Mouse (Mus musculus) midbrain, embryonic 14.5 days (tissue): ENCODE measurements at regions not wholly inside any gene's neighbourhood (a gene's known extent, or its start where the extent isn't known, plus 50 kb on each side); places are given as distances from the start of the nearest gene placed in this dataset.
A peak's percentile ranks its signal among the peaks of the same experiment; 100 is the strongest.

Experiments
- ATAC-seq: fragments of 200-750 bp; cut with Nextera tagmentation; 2 replicates; pipeline ENCODE4 v1.8.0; 2017; ENCODE audit warnings: moderate number of reproducible peaks, moderate library complexity; ENCODE audit not compliant: low FRiP score, low TSS enrichment
- DNase-seq: peaks from one replicate; pipeline ENCODE4 v3.0.0-alpha.2; 2015
- H3K27ac ChIP-seq: fragments of 300-500 bp; sonication (generic); replicated peaks from 2 replicates; pipeline ENCODE4 v1.5.1; 2014; ENCODE audit warnings: mild to moderate bottlenecking, low read depth, low read length, moderate library complexity
- H3K27me3 ChIP-seq: fragments of 300-500 bp; sonication (generic); 2 replicates; pipeline ENCODE4 v1.6.1; 2014; ENCODE audit warnings: low read length, control low read depth, mixed read lengths; ENCODE audit not compliant: control insufficient read depth, insufficient read depth
- H3K36me3 ChIP-seq: fragments of 300-500 bp; sonication (generic); 2 replicates; pipeline ENCODE4 v1.6.1; 2014; ENCODE audit warnings: low read length, control low read depth; ENCODE audit not compliant: control insufficient read depth, insufficient read depth
- H3K4me1 ChIP-seq: fragments of 300-500 bp; sonication (generic); 2 replicates; pipeline ENCODE4 v1.6.1; 2014; ENCODE audit warnings: mild to moderate bottlenecking, antibody characterized with exemption, low read length, control low read depth; ENCODE audit not compliant: control insufficient read depth, insufficient read depth
- H3K4me2 ChIP-seq: fragments of 300-500 bp; sonication (generic); 2 replicates; pipeline ENCODE4 v1.6.1; 2014; ENCODE audit warnings: mild to moderate bottlenecking, low read length, moderate library complexity
- H3K4me3 ChIP-seq: fragments of 300-500 bp; sonication (generic); replicated peaks from 2 replicates; pipeline ENCODE4 v1.5.1; 2014; ENCODE audit warnings: low read depth, low read length
- H3K9ac ChIP-seq: fragments of 300-500 bp; sonication (generic); replicated peaks from 2 replicates; pipeline ENCODE4 v1.6.1; 2014; ENCODE audit warnings: mild to moderate bottlenecking, low read length, moderate library complexity
- H3K9me3 ChIP-seq: fragments of 300-500 bp; sonication (generic); 2 replicates; pipeline ENCODE4 v1.6.1; 2016; ENCODE audit warnings: low read length, control low read depth, mixed read lengths; ENCODE audit not compliant: control insufficient read depth
- WGBS: fragments of 180-500 bp; shearing (Covaris S2); extraction: QIAGEN DNeasy Blood & Tissue Kit; methylation state at CpG from one replicate; pipeline ENCODE4 v1.1.7; 2014; 5-methylcytosine and 5-hydroxymethylcytosine counted together

DNA sequence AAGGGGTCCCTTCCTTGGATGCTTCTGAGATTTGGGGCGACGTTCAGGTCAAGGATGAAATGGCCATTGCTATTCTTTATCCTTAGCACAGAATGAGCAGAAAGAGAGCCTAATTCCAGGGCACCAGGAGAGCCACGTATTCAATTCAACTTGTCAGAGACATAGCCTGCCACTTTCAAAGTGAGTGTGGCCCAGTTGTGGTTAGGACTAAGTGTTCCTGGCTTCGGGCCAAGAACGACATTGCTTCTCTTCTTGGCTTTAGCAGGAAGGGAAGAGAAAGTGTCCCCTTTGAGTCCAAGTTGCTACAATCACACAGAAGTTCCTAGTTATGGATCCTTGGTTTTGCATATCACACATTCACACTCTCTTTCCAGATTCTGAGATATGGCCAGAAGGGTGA is 964.0 kb downstream of the Epha4 start:
- Histone ChIP-seq H3K36me3 (no peaks in the 10 kb centered on the region), H3K4me3 (no peak overlapping the region), H3K9ac (no peak overlapping the region), H3K9me3 (no peaks in the 10 kb centered on the region), H3K4me1 (no peaks in the 10 kb centered on the region), H3K4me2 (no peak overlapping the region), H3K27ac (no peak overlapping the region), H3K27me3 (no peaks in the 10 kb centered on the region)
- ATAC-seq (no peak), DNase-seq (peak; percentile 28)
- 87% methylated on average over 5 of the region's 5 CpGs for WGBS

GRCm38 (mm10) chr1:76559441-76559840 is 955.4 kb downstream of the Epha4 start:
- Histone ChIP-seq H3K27ac (no peak overlapping the region), H3K4me1 (no peaks in the 10 kb centered on the region), H3K9ac (no peak overlapping the region), H3K4me3 (no peak overlapping the region), H3K4me2 (no peak overlapping the region), H3K27me3 (no peaks in the 10 kb centered on the region), H3K36me3 (no peaks in the 10 kb centered on the region), H3K9me3 (no peaks in the 10 kb centered on the region)
- ATAC-seq (no peak), DNase-seq (no peak)
- WGBS = 84% methylated on average over 7 of the region's 7 CpGs

DNA sequence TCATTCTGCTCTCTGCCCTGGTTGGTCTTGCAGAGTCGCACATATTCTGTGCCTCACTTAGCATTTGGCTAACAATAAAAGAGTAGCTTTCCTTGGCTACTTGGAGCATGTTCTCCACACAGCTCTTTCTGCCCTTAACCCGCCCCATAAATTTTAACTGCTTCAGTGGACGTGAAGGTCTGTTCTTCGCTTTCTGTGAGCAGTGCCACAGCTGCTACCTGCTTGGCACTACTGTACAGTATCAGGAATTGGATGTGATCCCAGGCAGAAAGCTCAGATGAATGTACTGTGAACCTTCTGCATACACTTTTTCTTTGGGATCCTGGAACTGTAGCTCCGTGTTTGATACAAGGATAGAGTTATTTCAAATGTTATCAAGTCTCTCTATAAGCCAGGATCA is 939.4 kb downstream of the Epha4 start:
- 84% methylated on average over 5 of the region's 5 CpGs for WGBS
- Histone ChIP-seq H3K4me2 (no peak overlapping the region), H3K9ac (no peak overlapping the region), H3K4me1 (no peaks in the 10 kb centered on the region), H3K27ac (no peak overlapping the region), H3K4me3 (no peak overlapping the region), H3K27me3 (no peaks in the 10 kb centered on the region), H3K9me3 (no peaks in the 10 kb centered on the region), H3K36me3 (no peaks in the 10 kb centered on the region)
- ATAC-seq = no peak
- peak; percentile 15 for DNase-seq

DNA sequence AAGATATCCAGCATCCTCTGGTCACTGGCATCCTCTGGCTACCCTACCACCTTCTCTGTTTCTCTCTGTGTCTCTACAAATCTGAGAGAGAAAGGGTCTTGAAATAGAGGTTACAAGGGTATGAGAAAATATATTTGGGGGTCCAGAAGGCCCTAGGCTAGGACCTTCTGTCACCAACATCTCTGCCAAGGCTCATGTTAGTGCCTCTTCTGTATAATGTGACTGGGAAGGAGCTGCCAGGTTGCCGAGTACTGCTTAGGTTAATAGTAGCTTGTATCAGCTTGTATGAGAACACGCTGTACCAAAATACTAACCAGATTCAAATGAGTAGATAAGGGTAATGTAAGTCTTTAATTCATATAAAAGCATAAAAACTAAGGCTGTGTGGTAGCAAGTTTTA is 929.0 kb downstream of the Epha4 start:
- no peak for DNase-seq
- Histone ChIP-seq H3K4me2 (no peak overlapping the region), H3K9ac (no peak overlapping the region), H3K27me3 (no peaks in the 10 kb centered on the region), H3K4me3 (no peak overlapping the region), H3K9me3 (no peaks in the 10 kb centered on the region; the same call in 1 of the 2 replicates), H3K27ac (no peak overlapping the region), H3K36me3 (no peaks in the 10 kb centered on the region), H3K4me1 (no peaks in the 10 kb centered on the region)
- 93% methylated on average over 2 of the region's 2 CpGs for WGBS
- ATAC-seq = no peak

- no peak overlapping the region for H3K9ac ChIP-seq
- DNase-seq (no peak), ATAC-seq (no peak)
- no peaks in the 10 kb centered on the region for H3K27me3 ChIP-seq
- H3K4me1 ChIP-seq = no peaks in the 10 kb centered on the region
- 31% methylated on average over 3 of the region's 3 CpGs for WGBS
- H3K36me3 ChIP-seq = no peaks in the 10 kb centered on the region
- no peak overlapping the region for H3K4me3 ChIP-seq
- H3K27ac ChIP-seq = no peak overlapping the region
- no peaks in the 10 kb centered on the region for H3K9me3 ChIP-seq
- no peak overlapping the region for H3K4me2 ChIP-seq
Observed at GRCm38 (mm10) chr1:76625831-76626230, 889.1 kb downstream of the Epha4 start.

DNA sequence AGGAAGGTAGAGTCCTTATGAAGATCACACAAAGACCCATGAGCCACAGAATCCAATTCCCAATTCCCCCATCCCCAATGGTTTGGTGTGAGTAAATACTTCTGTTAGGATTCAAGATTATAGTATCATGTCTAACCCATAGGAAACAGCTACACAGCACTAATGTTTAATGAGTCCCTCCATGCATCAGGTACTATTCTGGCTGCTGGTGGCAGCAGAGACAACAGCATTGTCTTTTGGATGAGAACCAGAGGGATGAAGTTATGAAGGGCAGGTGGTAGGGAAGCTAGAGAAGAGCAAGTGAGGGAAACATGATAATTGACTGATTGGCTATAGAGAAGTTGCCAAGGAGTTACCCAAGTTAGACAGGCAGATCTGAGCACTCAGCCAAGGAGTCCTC is 885.0 kb downstream of the Epha4 start:
- no peaks in the 10 kb centered on the region for H3K27me3 ChIP-seq
- ATAC-seq (no peak), DNase-seq (no peak)
- no peak overlapping the region for H3K4me2 ChIP-seq
- no peak overlapping the region for H3K27ac ChIP-seq
- H3K9ac ChIP-seq = no peak overlapping the region
- no peaks in the 10 kb centered on the region for H3K36me3 ChIP-seq
- H3K9me3 ChIP-seq = no peaks in the 10 kb centered on the region
- H3K4me1 ChIP-seq = no peaks in the 10 kb centered on the region
- no peak overlapping the region for H3K4me3 ChIP-seq

DNA sequence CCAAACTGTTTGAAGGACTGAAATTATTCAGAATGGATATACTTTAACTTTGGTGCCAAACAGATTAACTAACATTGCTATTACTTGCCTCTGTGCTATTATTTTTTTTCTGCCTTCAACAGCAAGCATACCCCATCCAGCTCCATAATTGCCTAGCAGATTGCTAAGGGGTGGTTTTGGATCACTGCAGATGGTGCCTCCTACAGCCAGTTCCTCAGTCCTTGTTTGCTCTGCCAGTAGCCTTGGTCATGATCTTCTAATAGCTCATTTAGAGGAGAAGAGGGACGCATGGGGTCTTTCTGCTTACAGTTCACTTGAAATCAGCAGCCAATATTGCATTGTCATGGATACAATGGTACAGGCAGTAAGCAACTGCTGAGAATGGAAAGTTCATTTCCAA is 880.8 kb downstream of the Epha4 start:
- Histone ChIP-seq H3K27me3 (no peaks in the 10 kb centered on the region), H3K27ac (no peak overlapping the region), H3K4me3 (no peak overlapping the region), H3K4me2 (no peak overlapping the region), H3K36me3 (no peaks in the 10 kb centered on the region), H3K9ac (no peak overlapping the region), H3K9me3 (no peaks in the 10 kb centered on the region), H3K4me1 (no peaks in the 10 kb centered on the region)
- 82% methylated on average over 1 of the region's 1 CpGs for WGBS
- no peak for DNase-seq
- no peak for ATAC-seq

DNA sequence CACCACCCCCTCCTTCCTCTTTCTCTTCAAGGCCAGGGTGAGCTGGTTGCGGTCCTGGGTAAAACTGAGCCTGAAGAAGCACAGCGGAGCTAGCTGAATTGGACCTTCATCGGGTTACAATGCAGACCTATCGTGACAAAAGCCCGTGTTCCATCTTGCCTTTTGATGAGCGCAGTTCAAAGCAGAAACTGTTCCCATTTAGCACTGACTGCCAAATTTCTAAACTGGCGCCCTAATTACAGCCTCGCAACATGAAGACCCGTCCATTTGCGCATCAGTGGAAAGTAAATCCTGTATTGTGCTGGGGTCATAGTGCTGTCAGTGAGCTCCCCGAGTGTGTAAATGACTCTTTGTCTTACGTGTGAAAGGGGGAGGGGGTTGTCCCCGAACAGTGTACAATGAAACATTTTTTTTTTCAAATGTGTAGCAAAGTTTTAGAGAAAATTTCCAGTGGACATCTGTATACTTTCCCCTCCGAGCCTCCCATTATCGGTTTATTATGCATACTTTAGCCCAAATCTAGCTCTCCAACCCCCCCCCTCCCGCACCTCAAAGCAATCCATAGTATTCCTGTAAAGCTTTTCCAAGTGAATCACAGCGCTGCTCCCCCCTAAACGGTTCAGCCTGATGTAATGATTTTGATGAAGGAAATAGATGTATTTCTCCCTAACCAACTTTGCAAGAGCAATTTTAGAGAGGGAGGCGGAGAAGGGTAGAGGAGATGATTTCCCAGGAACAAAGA is 877.4 kb downstream of the Epha4 start:
- WGBS = 31% methylated on average over 19 of the region's 19 CpGs
- no peak for ATAC-seq

DNA sequence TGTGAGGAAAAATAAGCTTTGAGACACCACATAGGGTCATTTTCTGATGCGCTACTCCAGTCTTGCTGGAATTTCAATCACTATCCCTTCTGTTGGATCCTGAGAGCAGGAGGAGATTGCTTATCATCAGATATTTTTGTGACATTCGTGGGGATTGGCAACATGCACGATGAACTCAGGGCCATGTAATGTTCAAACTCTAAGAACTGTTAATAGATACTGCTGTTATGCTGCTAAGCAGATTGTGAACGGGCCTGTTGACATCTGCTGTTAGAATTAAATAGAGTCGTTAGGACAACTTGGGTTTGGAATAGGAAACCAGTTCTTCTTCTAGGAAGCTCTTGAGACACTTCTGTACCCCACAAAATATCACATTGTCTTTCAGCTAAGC is 876.9 kb downstream of the Epha4 start:
- 68% methylated on average over 5 of the region's 5 CpGs for WGBS
- DNase-seq (no peak), ATAC-seq (no peak)
- Histone ChIP-seq H3K9me3 (no peaks in the 10 kb centered on the region), H3K9ac (no peak overlapping the region), H3K27ac (no peak overlapping the region), H3K4me2 (no peak overlapping the region), H3K27me3 (no peaks in the 10 kb centered on the region), H3K36me3 (no peaks in the 10 kb centered on the region), H3K4me3 (no peak overlapping the region), H3K4me1 (no peaks in the 10 kb centered on the region)

More for the DNA sequence above, 877.4 kb downstream of the Epha4 start:
- Histone ChIP-seq H3K36me3 (no peaks in the 10 kb centered on the region), H3K27me3 (no peaks in the 10 kb centered on the region), H3K4me1 (no peaks in the 10 kb centered on the region), H3K9ac (no peak overlapping the region), H3K27ac (no peak overlapping the region; the same call in 1 of the 2 replicates), H3K4me2 (peak overlapping the region; percentile 47), H3K9me3 (no peaks in the 10 kb centered on the region), H3K4me3 (peak overlapping the region; percentile 15; the same call in 1 of the 2 replicates)
- peak; percentile 57 for DNase-seq
